Mouse (Mus musculus): Measurements from ENCODE around the gene Wdr41. TPM values are rescaled to one million over a fixed set of nuclear protein-coding genes. Genes with fewer than 3 reads are reported as not detected.

Gene Wdr41
- polyA plus RNA-seq, 1 experiment from 2014 or later = 20.6 TPM

DNA sequence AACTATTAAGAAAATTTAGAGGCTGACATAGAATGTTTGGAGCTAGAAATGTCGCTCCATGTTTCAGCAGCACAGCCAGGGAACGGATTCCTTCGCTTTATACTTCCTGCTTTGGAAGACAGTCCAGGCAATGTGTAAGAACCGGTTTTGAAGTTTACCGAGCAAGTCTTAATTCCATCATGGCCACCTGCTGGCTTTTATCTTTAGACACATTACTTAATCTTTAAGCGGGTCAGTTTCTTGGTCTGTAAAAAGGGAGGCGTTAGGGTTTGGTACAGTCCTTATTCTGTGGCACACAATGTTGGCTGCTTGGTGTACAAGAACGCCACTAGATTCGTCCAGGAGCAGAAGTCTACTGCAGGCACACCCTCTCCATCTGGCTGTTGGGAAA lies 321 bp upstream of the Wdr41 start:
- Histone ChIP-seq H3K4me3 (ENCODE audit: low read depth, low read length) (peak overlapping the region; percentile 71), H3K27me3 (ENCODE audit: control insufficient read depth, insufficient read depth, low read length) (no peaks in the 10 kb centered on the region), H3K4me1 (replicated peaks; ENCODE audit: control insufficient read depth, insufficient read depth, low read length) (0 out of 2 replicates have a peak, but pooled peaks cover 2% of the 10 kb centered on the region), H3K4me2 (replicated peaks; ENCODE audit: low read depth, low read length) (peak overlapping the region; percentile 36; the same call in 1 of the 2 replicates), H3K9ac (ENCODE audit: low read depth, low read length) (no peak overlapping the region), H3K27ac (ENCODE audit: low read depth, low read length) (peak overlapping the region; percentile 92; the same call in 1 of the 2 replicates), H3K36me3 (ENCODE audit: control insufficient read depth, insufficient read depth, low read length) (no peaks in the 10 kb centered on the region), H3K9me3 (ENCODE audit: control insufficient read depth, low read length) (no peaks in the 10 kb centered on the region)
- no peak for ATAC-seq (ENCODE audit: low FRiP score)
- 30% methylated on average over 9 of the region's 9 CpGs for WGBS
- no peak for DNase-seq (ENCODE audit: low spot score)

DNA sequence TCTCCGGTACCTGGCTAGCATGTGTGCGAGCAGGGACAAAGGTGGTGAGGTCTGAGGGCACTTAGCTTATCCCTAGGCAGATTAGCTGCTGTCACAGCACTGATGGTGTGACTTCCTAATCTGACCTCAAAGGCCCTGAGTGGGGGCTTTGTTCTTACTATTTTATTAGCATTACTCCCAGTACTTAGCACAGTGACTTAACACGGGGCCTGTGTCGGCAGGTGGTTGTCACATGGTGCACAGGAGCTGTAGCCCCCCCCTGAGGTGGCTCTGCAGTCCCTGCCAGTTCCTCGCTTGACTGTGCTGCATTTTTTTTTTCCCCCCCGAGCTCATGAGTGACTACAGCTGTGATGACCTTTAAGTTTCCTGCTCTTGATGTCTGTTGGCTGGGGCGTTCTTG lies 2.9 kb downstream of the Wdr41 start:
- Histone ChIP-seq H3K27me3 (ENCODE audit: control insufficient read depth, insufficient read depth, low read length) (no peaks in the 10 kb centered on the region), H3K4me2 (replicated peaks; ENCODE audit: low read depth, low read length) (no peak overlapping the region), H3K4me1 (replicated peaks; ENCODE audit: control insufficient read depth, insufficient read depth, low read length) (0 out of 2 replicates have a peak, but pooled peaks cover 2% of the 10 kb centered on the region), H3K9me3 (ENCODE audit: control insufficient read depth, low read length) (no peaks in the 10 kb centered on the region), H3K9ac (ENCODE audit: low read depth, low read length) (no peak overlapping the region), H3K36me3 (ENCODE audit: control insufficient read depth, insufficient read depth, low read length) (no peaks in the 10 kb centered on the region), H3K27ac (ENCODE audit: low read depth, low read length) (no peak overlapping the region), H3K4me3 (ENCODE audit: low read depth, low read length) (no peak overlapping the region)
- ATAC-seq (ENCODE audit: low FRiP score) = no peak
- no peak for DNase-seq (ENCODE audit: low spot score)
- 55% methylated on average over 7 of the region's 7 CpGs for WGBS

DNA sequence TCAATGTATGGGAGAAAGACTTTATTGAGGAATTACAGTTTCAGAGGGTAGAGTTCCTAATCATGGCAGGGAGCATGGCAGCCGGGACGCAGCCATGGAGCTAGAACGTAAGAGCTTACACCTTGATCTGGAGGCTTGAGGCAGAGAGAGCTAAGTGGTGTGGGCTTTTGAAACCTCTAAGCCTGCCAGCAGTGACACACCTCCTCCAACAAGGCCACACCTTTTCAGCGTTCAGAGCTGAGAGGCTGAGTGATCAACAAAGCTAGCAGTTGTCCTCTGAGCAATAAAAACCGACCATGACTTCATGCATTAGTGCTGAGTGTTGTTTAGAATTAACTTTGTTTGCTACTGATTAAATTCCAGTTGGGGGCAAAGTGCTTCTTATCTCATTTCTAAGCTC lies 14.4 kb downstream of the Wdr41 start:
- H3K4me3 ChIP-seq (ENCODE audit: low read depth, low read length) = no peak overlapping the region
- H3K27ac ChIP-seq (ENCODE audit: low read depth, low read length) = no peak overlapping the region
- H3K9ac ChIP-seq (ENCODE audit: low read depth, low read length) = no peak overlapping the region
- no peak for ATAC-seq (ENCODE audit: low FRiP score)
- H3K36me3 ChIP-seq (ENCODE audit: control insufficient read depth, insufficient read depth, low read length) = no peaks in the 10 kb centered on the region
- H3K4me1 ChIP-seq (replicated peaks; ENCODE audit: control insufficient read depth, insufficient read depth, low read length) = no peaks in the 10 kb centered on the region
- no peak for DNase-seq (ENCODE audit: low spot score)
- H3K27me3 ChIP-seq (ENCODE audit: control insufficient read depth, insufficient read depth, low read length) = no peaks in the 10 kb centered on the region
- WGBS = 77% methylated on average over 5 of the region's 5 CpGs
- H3K9me3 ChIP-seq (ENCODE audit: control insufficient read depth, low read length) = no peaks in the 10 kb centered on the region
- H3K4me2 ChIP-seq (replicated peaks; ENCODE audit: low read depth, low read length) = no peak overlapping the region

DNA sequence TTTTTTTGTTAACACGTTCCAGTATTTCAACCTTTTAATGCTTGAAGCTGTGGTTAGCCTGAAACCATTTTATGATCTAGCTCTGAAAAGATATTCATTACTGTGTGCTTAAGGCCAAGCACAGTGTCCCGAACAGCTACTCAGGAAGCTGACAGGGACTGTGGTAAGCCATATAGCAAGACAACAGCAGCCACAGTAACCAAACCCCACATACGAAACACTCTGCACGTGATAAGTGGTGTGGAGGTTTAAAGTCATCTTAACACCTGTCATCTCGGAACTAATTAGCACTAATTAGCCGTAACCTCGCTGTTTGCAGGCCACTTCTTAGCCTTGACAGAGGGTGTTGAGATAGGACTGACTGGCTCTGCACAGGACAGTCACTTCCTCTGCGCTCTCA lies 31.1 kb downstream of the Wdr41 start:
- Histone ChIP-seq H3K27ac (ENCODE audit: low read depth, low read length) (no peak overlapping the region), H3K4me2 (replicated peaks; ENCODE audit: low read depth, low read length) (no peak overlapping the region), H3K4me1 (replicated peaks; ENCODE audit: control insufficient read depth, insufficient read depth, low read length) (no peaks in the 10 kb centered on the region), H3K27me3 (ENCODE audit: control insufficient read depth, insufficient read depth, low read length) (no peaks in the 10 kb centered on the region), H3K9ac (ENCODE audit: low read depth, low read length) (no peak overlapping the region), H3K36me3 (ENCODE audit: control insufficient read depth, insufficient read depth, low read length) (no peaks in the 10 kb centered on the region), H3K9me3 (ENCODE audit: control insufficient read depth, low read length) (no peaks in the 10 kb centered on the region), H3K4me3 (ENCODE audit: low read depth, low read length) (no peak overlapping the region)
- 85% methylated on average over 8 of the region's 8 CpGs for WGBS
- no peak for ATAC-seq (ENCODE audit: low FRiP score)
- no peak for DNase-seq (ENCODE audit: low spot score)

DNA sequence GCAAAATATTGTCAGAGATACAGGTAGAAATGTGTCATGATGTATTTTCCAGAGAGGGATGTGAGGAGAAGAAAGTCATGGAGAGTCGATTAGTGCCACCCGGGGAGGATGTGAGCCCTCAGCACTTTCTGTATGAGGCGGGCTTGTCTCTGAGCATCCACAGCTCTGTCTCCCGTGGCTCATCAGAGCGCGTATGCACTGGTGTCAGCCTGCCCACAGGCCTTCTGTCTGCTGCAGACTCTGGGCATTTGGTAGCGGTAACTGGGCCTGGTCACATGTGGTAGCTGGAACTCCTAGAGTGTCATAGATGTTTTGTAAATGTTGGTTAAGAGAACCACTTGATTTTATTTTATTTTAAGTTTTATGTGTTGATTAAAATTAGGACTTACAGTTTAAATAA lies 33.1 kb downstream of the Wdr41 start:
- H3K9me3 ChIP-seq (ENCODE audit: control insufficient read depth, low read length) = no peaks in the 10 kb centered on the region
- H3K9ac ChIP-seq (ENCODE audit: low read depth, low read length) = no peak overlapping the region
- H3K27me3 ChIP-seq (ENCODE audit: control insufficient read depth, insufficient read depth, low read length) = no peaks in the 10 kb centered on the region
- H3K27ac ChIP-seq (ENCODE audit: low read depth, low read length) = no peak overlapping the region
- ATAC-seq (ENCODE audit: low FRiP score) (no peak), DNase-seq (ENCODE audit: low spot score) (no peak)
- H3K4me3 ChIP-seq (ENCODE audit: low read depth, low read length) = no peak overlapping the region
- no peaks in the 10 kb centered on the region for H3K36me3 ChIP-seq (ENCODE audit: control insufficient read depth, insufficient read depth, low read length)
- no peak overlapping the region for H3K4me2 ChIP-seq (replicated peaks; ENCODE audit: low read depth, low read length)
- no peaks in the 10 kb centered on the region for H3K4me1 ChIP-seq (replicated peaks; ENCODE audit: control insufficient read depth, insufficient read depth, low read length)
- WGBS = 92% methylated on average over 7 of the region's 7 CpGs

DNA sequence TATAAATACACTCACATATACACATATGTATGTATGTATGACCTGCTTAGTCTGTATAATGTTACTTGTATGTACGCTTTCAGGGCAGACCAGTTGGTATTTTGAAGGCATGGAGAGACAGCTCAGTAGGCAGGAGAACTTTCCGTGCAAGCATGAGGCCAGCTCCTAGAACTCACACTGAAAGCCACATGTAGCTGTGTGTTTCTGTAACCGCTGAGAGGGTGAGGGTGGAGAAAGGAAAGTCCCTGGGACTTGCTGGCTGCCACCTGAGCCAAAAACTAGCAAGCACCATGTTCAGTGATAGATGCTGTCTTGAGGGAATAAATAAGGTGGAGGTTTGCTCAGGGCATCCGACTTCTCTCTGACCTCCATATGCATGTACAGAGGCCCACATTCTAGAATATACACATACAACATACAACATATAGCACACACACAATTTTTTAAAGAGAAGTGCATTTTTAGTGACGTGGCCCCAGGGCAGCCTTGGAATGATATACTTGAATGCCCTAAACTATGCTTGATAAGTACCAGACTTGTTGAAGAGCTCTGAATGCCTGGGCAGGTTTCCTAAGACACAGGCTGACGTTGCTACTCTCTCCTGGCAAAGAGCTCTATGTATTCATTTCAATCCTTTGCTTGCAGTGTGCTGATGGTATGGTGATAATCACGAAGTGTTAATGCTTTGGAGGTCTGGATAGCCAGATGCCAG lies 35.6 kb downstream of the Wdr41 start:
- WGBS = 92% methylated on average over 7 of the region's 7 CpGs
- no peak for DNase-seq (ENCODE audit: low spot score)

DNA sequence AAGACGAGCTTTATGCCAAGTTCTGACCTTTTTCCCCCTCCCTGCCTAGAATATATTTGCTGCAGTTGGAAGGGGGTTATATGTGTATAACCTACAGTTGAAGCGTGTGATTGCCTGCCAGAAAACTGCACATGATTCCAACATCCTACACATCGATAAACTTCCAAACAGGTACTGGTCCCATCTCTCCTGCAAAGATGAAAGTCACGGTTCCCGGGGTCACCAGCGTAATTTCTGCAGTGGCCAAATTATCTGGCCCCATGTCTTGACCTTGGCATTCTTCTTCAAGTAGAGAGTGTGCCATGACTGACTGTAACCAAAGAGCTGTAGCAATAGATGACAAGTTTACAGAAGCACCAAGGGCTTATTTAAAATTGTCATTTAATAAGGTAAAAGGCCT lies 41.1 kb downstream of the Wdr41 start:
- Histone ChIP-seq H3K9me3 (ENCODE audit: control insufficient read depth, low read length) (no peaks in the 10 kb centered on the region), H3K27me3 (ENCODE audit: control insufficient read depth, insufficient read depth, low read length) (no peaks in the 10 kb centered on the region), H3K4me3 (ENCODE audit: low read depth, low read length) (no peak overlapping the region), H3K4me1 (replicated peaks; ENCODE audit: control insufficient read depth, insufficient read depth, low read length) (0 out of 2 replicates have a peak, but pooled peaks cover 2% of the 10 kb centered on the region), H3K9ac (ENCODE audit: low read depth, low read length) (no peak overlapping the region), H3K4me2 (replicated peaks; ENCODE audit: low read depth, low read length) (no peak overlapping the region), H3K27ac (ENCODE audit: low read depth, low read length) (no peak overlapping the region), H3K36me3 (ENCODE audit: control insufficient read depth, insufficient read depth, low read length) (no peaks in the 10 kb centered on the region)
- no peak for ATAC-seq (ENCODE audit: low FRiP score)
- no peak for DNase-seq (ENCODE audit: low spot score)
- WGBS = 91% methylated on average over 6 of the region's 6 CpGs

More for the DNA sequence above, 35.6 kb downstream of the Wdr41 start:
- H3K9ac ChIP-seq (ENCODE audit: low read depth, low read length) = no peak overlapping the region
- H3K4me1 ChIP-seq (replicated peaks; ENCODE audit: control insufficient read depth, insufficient read depth, low read length) = no peaks in the 10 kb centered on the region
- no peak overlapping the region for H3K4me3 ChIP-seq (ENCODE audit: low read depth, low read length)
- no peak overlapping the region for H3K4me2 ChIP-seq (replicated peaks; ENCODE audit: low read depth, low read length)
- H3K9me3 ChIP-seq (ENCODE audit: control insufficient read depth, low read length) = no peaks in the 10 kb centered on the region
- H3K27ac ChIP-seq (ENCODE audit: low read depth, low read length) = no peak overlapping the region
- no peak for ATAC-seq (ENCODE audit: low FRiP score)
- no peaks in the 10 kb centered on the region for H3K36me3 ChIP-seq (ENCODE audit: control insufficient read depth, insufficient read depth, low read length)
- no peaks in the 10 kb centered on the region for H3K27me3 ChIP-seq (ENCODE audit: control insufficient read depth, insufficient read depth, low read length)

DNA sequence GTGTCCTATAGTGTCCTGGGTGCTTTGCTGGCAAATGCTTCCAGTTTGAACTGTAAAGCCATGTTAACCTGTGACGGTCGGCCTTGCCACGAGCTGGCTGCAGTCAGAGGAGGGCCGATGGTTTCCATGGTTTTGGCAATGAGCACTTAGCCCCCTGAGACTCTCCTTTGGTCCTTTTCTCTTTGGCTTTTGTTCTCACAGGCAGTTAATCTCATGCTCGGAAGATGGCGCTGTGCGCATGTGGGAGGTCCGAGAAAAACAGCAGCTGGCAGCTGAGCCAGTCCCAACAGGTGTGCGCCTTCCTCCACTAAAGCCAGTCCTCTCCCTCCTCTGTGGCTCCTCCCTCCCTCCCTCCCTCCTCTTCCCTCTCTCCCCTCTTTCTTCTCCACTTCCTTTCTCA lies 41.8 kb downstream of the Wdr41 start:
- Histone ChIP-seq H3K4me1 (replicated peaks; ENCODE audit: control insufficient read depth, insufficient read depth, low read length) (0 out of 2 replicates have a peak, but pooled peaks cover 2% of the 10 kb centered on the region), H3K27me3 (ENCODE audit: control insufficient read depth, insufficient read depth, low read length) (no peaks in the 10 kb centered on the region), H3K4me2 (replicated peaks; ENCODE audit: low read depth, low read length) (no peak overlapping the region), H3K4me3 (ENCODE audit: low read depth, low read length) (no peak overlapping the region), H3K9ac (ENCODE audit: low read depth, low read length) (peak overlapping the region; percentile 44; the same call in 1 of the 2 replicates), H3K36me3 (ENCODE audit: control insufficient read depth, insufficient read depth, low read length) (no peaks in the 10 kb centered on the region), H3K27ac (ENCODE audit: low read depth, low read length) (no peak overlapping the region), H3K9me3 (ENCODE audit: control insufficient read depth, low read length) (no peaks in the 10 kb centered on the region)
- WGBS = 2% methylated on average over 9 of the region's 9 CpGs
- ATAC-seq (ENCODE audit: low FRiP score) (peak; percentile 87), DNase-seq (ENCODE audit: low spot score) (peak; percentile 92)

DNA sequence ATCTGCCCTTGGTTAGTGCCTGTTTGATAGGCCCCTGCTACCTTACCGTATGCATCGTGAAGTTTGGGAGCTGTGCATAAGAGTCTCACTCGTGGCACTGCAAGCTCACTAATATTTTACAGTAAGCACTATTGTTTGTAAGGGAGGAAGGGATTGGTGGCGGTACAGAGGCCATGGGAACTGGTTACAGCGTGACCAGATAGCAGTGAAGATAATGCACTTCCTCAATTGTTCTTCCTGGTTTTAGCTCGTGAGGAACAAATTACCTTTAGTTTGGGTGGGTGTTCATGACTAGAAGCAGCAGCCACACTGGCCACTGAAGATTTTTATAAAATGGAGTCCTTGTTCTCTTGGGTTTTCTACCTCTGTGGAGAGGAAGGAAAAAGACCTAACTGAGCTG lies 43.2 kb downstream of the Wdr41 start:
- WGBS = 89% methylated on average over 6 of the region's 6 CpGs
- Histone ChIP-seq H3K9ac (ENCODE audit: low read depth, low read length) (no peak overlapping the region), H3K4me1 (replicated peaks; ENCODE audit: control insufficient read depth, insufficient read depth, low read length) (0 out of 2 replicates have a peak, but pooled peaks cover 2% of the 10 kb centered on the region), H3K4me2 (replicated peaks; ENCODE audit: low read depth, low read length) (no peak overlapping the region), H3K27me3 (ENCODE audit: control insufficient read depth, insufficient read depth, low read length) (no peaks in the 10 kb centered on the region), H3K36me3 (ENCODE audit: control insufficient read depth, insufficient read depth, low read length) (no peaks in the 10 kb centered on the region), H3K9me3 (ENCODE audit: control insufficient read depth, low read length) (no peaks in the 10 kb centered on the region), H3K27ac (ENCODE audit: low read depth, low read length) (no peak overlapping the region), H3K4me3 (ENCODE audit: low read depth, low read length) (no peak overlapping the region)
- ATAC-seq (ENCODE audit: low FRiP score) = no peak
- DNase-seq (ENCODE audit: low spot score) = no peak

All from hindbrain, embryonic 11.5 days (tissue).